Mouse (Mus musculus): ENCODE measurements around the gene Mycbp2.
A peak's percentile ranks its signal among the peaks of the same experiment; 100 is the strongest.

Gene Mycbp2

GRCm38 (mm10) chr14:103086671-103087324, 259.8 kb downstream of the Mycbp2 start:
- peaks cover 89% of the 10 kb centered on the region for H3K36me3 ChIP-seq (ENCODE audit: insufficient read depth, low read length)
- H3K4me1 ChIP-seq (replicated peaks; ENCODE audit: low read depth, low read length), result peaks cover 43% of the 10 kb centered on the region
- H3K4me3 ChIP-seq (replicated peaks; ENCODE audit: low read length), result no peak overlapping the region
- peaks cover 10% of the 10 kb centered on the region for H3K27me3 ChIP-seq (ENCODE audit: insufficient read depth, low read length)
- no peaks in the 10 kb centered on the region for H3K9me3 ChIP-seq (ENCODE audit: low read length)
- TF ChIP-seq CTCF (conservative IDR thresholded peaks at IDR 0.05; ENCODE audit: low read length) (no peak), NANOG (IDR thresholded peaks at IDR 0.05; ENCODE audit: borderline replicate concordance, low read length) (no peak), POU5F1 (IDR thresholded peaks at IDR 0.05; ENCODE audit: borderline replicate concordance, low read length) (no peak)

GRCm38 (mm10) chr14:103085840-103086533, 260.6 kb downstream of the Mycbp2 start:
- H3K9me3 ChIP-seq (ENCODE audit: low read length), result no peaks in the 10 kb centered on the region
- H3K36me3 ChIP-seq (ENCODE audit: insufficient read depth, low read length), result peaks cover 84% of the 10 kb centered on the region
- no peak for TF ChIP-seq CTCF (conservative IDR thresholded peaks at IDR 0.05; ENCODE audit: low read length)
- peaks cover 36% of the 10 kb centered on the region for H3K4me1 ChIP-seq (replicated peaks; ENCODE audit: low read depth, low read length)
- peaks cover 10% of the 10 kb centered on the region for H3K27me3 ChIP-seq (ENCODE audit: insufficient read depth, low read length)
- no peak overlapping the region for H3K4me3 ChIP-seq (replicated peaks; ENCODE audit: low read length)

GRCm38 (mm10) chr14:103079209-103079977, 267.2 kb downstream of the Mycbp2 start:
- H3K36me3 ChIP-seq (ENCODE audit: insufficient read depth, low read length), result peaks cover 58% of the 10 kb centered on the region
- H3K9me3 ChIP-seq (ENCODE audit: low read length), result 0 out of 2 replicates have a peak, but pooled peaks cover 4% of the 10 kb centered on the region
- H3K27me3 ChIP-seq (ENCODE audit: insufficient read depth, low read length), result peaks cover 7% of the 10 kb centered on the region
- peak overlapping the region; percentile 27; the same call in 1 of the 2 replicates for H3K4me3 ChIP-seq (replicated peaks; ENCODE audit: low read length)
- peaks cover 60% of the 10 kb centered on the region for H3K4me1 ChIP-seq (replicated peaks; ENCODE audit: low read depth, low read length)
- TF ChIP-seq CTCF (conservative IDR thresholded peaks at IDR 0.05; ENCODE audit: low read length), result no peak
- no peak for TF ChIP-seq POU5F1 (IDR thresholded peaks at IDR 0.05; ENCODE audit: borderline replicate concordance, low read length)

- Histone ChIP-seq H3K4me3 (replicated peaks; ENCODE audit: low read length) (peak overlapping the region; percentile 27), H3K9me3 (ENCODE audit: low read length) (0 out of 2 replicates have a peak, but pooled peaks cover 4% of the 10 kb centered on the region), H3K27me3 (ENCODE audit: insufficient read depth, low read length) (peaks cover 7% of the 10 kb centered on the region), H3K36me3 (ENCODE audit: insufficient read depth, low read length) (peaks cover 58% of the 10 kb centered on the region), H3K4me1 (replicated peaks; ENCODE audit: low read depth, low read length) (peaks cover 67% of the 10 kb centered on the region)
- no peak for TF ChIP-seq CTCF (conservative IDR thresholded peaks at IDR 0.05; ENCODE audit: low read length)
- TF ChIP-seq POU5F1 (IDR thresholded peaks at IDR 0.05; ENCODE audit: borderline replicate concordance, low read length), result no peak
- peak; percentile 95 for TF ChIP-seq NANOG (IDR thresholded peaks at IDR 0.05; ENCODE audit: borderline replicate concordance, low read length)
Observed at GRCm38 (mm10) chr14:103078006-103078912, 268.4 kb downstream of the Mycbp2 start.

- no peaks in the 10 kb centered on the region for H3K27me3 ChIP-seq (ENCODE audit: insufficient read depth, low read length)
- no peak overlapping the region for H3K4me3 ChIP-seq (replicated peaks; ENCODE audit: low read length)
- H3K4me1 ChIP-seq (replicated peaks; ENCODE audit: low read depth, low read length), result peaks cover 70% of the 10 kb centered on the region
- H3K9me3 ChIP-seq (ENCODE audit: low read length), result 0 out of 2 replicates have a peak, but pooled peaks cover 4% of the 10 kb centered on the region
- H3K36me3 ChIP-seq (ENCODE audit: insufficient read depth, low read length), result peaks cover 58% of the 10 kb centered on the region
- TF ChIP-seq CTCF (conservative IDR thresholded peaks at IDR 0.05; ENCODE audit: low read length) (no peak), NANOG (IDR thresholded peaks at IDR 0.05; ENCODE audit: borderline replicate concordance, low read length) (no peak), POU5F1 (IDR thresholded peaks at IDR 0.05; ENCODE audit: borderline replicate concordance, low read length) (no peak)
Observed at GRCm38 (mm10) chr14:103077272-103078005, 269.2 kb downstream of the Mycbp2 start.

GRCm38 (mm10) chr14:103075166-103075565, 271.4 kb downstream of the Mycbp2 start:
- no peaks in the 10 kb centered on the region for H3K27me3 ChIP-seq (ENCODE audit: insufficient read depth, low read length)
- no peak overlapping the region for H3K4me3 ChIP-seq (replicated peaks; ENCODE audit: low read length)
- peaks cover 65% of the 10 kb centered on the region for H3K36me3 ChIP-seq (ENCODE audit: insufficient read depth, low read length)
- no peak for TF ChIP-seq CTCF (conservative IDR thresholded peaks at IDR 0.05; ENCODE audit: low read length)
- H3K4me1 ChIP-seq (replicated peaks; ENCODE audit: low read depth, low read length), result peaks cover 77% of the 10 kb centered on the region
- 0 out of 2 replicates have a peak, but pooled peaks cover 4% of the 10 kb centered on the region for H3K9me3 ChIP-seq (ENCODE audit: low read length)

- Histone ChIP-seq H3K36me3 (ENCODE audit: insufficient read depth, low read length) (peaks cover 57% of the 10 kb centered on the region), H3K4me3 (replicated peaks; ENCODE audit: low read length) (no peak overlapping the region), H3K4me1 (replicated peaks; ENCODE audit: low read depth, low read length) (peaks cover 74% of the 10 kb centered on the region), H3K9me3 (ENCODE audit: low read length) (0 out of 2 replicates have a peak, but pooled peaks cover 4% of the 10 kb centered on the region), H3K27me3 (ENCODE audit: insufficient read depth, low read length) (no peaks in the 10 kb centered on the region)
- no peak for TF ChIP-seq POU5F1 (IDR thresholded peaks at IDR 0.05; ENCODE audit: borderline replicate concordance, low read length)
- no peak for TF ChIP-seq CTCF (conservative IDR thresholded peaks at IDR 0.05; ENCODE audit: low read length)
- no peak for TF ChIP-seq NANOG (IDR thresholded peaks at IDR 0.05; ENCODE audit: borderline replicate concordance, low read length)
Observed at GRCm38 (mm10) chr14:103073825-103074224, 272.8 kb downstream of the Mycbp2 start.

All from E14TG2a.4 (cell line).